Mouse (Mus musculus) adrenal gland, adult 2 months (tissue): Measurements from ENCODE around the gene Slc22a5. TPM values are rescaled to one million over a fixed set of nuclear protein-coding genes. Genes with fewer than 3 reads are reported as not detected.
A peak's percentile ranks its signal among the peaks of the same experiment; 100 is the strongest.
"Not testable (repeated sequence)": the region's sequence is repeated elsewhere in the genome, so short reads cannot be mapped to it uniquely, and the experiment has no call there.

ENCODE experiments used
- DNase-seq: peaks from one replicate; pipeline ENCODE4 v3.0.0; 2021
- polyA plus RNA-seq: library from polyadenylated mRNA; depleted of rRNA; stranded (reverse); fragments of >200 nt; gene quantifications from 2 replicates; pipeline ENCODE4 v1.2.3, GENCODE M21; 2012
- total RNA-seq, 2 experiments: library from RNA; stranded (reverse); gene quantifications; 2 replicates each; pipeline ENCODE4 v1.2.3; 2021

The Slc22a5 gene
- total and polyA plus RNA-seq, 3 experiments = 38.8 to 41.9 (median 39.3) TPM

- no peak for DNase-seq
Observed at GRCm38 (mm10) chr11:53889091-53889645, 2.3 kb downstream of the Slc22a5 start.

- DNase-seq = no peak
Observed at GRCm38 (mm10) chr11:53888242-53888641, 3.2 kb downstream of the Slc22a5 start.

DNA sequence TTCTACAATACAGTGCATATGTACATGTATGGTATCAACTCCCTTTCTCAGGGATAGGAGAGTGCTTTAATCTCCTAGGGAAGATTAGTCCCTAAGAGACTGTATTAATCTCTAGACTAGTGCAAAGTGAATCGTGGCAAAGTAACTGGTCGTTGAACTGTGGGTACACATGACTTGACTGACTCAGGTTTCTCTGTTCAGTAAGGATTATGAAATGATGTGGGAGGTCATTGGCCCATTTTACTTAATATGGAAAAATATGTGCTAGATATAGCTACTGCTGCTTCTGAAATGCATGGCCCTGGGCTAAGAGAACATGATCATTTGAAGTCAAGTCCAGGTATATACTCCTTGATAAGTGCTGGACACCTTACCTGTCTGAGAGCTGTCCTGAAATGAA lies 8.2 kb downstream of the Slc22a5 start:
- no peak for DNase-seq

DNA sequence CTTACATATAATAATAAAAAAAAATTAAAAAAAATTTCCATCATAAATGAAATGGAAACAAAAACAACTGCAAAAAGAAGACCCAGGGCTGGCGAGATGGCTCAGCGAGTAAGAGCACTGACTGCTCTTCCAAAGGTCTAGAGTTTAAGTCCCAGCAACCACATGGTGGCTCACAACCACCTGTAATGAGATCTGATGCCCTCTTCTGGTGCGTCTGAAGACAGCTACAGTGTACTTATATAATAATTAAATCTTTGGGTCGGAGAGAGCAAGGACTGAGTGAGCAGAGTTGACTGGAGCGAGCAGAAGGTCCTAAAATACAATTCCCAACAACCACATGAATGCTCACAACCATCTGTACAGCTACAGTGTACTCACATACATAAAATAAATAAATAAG lies 13.4 kb downstream of the Slc22a5 start:
- DNase-seq = not testable (repeated sequence)

- DNase-seq = no peak
Observed at GRCm38 (mm10) chr11:53876488-53876887, 15.0 kb downstream of the Slc22a5 start.

GRCm38 (mm10) chr11:53874706-53875105 lies 16.8 kb downstream of the Slc22a5 start:
- no peak for DNase-seq

GRCm38 (mm10) chr11:53873909-53874704 lies 17.4 kb downstream of the Slc22a5 start:
- DNase-seq = not testable (repeated sequence)

DNA sequence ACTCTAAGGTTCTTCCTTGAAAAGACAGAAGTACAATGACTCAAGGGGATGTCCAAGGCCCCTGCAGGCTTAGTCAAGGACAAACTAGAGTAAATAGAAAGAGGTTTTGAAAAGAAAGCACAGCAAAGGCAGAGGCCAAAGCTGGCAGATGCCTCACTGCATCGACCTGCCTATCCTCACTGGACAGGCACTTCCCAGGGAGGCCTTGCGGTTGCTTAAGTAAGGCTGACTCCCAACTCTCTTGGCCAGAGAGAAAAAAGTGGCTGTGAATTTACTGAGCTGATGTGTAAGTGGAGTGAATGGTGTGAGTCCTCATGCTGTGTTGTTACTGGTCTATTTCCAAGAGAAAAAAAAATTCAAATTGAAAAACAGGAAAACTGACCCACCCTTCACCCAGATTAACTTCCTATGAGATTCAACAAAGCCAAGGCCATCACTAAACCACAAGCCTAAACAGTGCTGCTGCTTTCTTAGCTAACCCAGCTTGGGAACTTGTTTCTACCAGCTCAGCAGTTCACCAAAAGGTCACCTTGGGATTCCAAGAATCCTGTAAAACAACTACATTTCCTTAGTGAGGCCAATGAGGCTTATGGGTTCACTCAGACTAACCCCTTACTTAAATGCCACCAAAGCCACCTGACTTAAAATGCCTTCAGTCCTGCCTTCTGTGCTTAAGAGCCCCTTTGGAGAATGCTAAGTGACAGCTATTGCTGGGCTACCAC lies 19.5 kb downstream of the Slc22a5 start:
- DNase-seq = peak; percentile 69

GRCm38 (mm10) chr11:53869172-53869571 lies 22.3 kb downstream of the Slc22a5 start:
- no peak for DNase-seq

DNA sequence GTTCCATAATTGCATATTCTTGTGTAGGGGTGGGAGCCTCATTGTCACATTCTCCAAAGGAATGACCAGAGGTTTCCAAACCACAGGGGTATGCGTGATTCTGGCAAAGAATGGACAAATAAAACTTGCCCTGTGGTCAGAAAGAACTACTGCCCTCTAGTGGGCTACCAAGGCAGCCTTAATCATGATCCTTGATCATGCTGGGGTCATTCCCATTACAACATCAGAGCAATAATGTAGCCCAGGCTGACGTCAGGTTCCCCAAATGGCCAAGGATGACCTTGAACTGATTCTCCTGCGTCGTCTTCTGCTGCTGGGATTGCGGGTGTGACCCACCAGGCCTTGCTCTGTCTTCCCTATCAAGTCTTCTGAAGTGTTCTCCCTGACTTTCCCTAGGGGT lies 23.1 kb downstream of the Slc22a5 start:
- not testable (repeated sequence) for DNase-seq

- DNase-seq = not testable (repeated sequence)
Observed at GRCm38 (mm10) chr11:53864724-53865310, 26.6 kb downstream of the Slc22a5 start.

GRCm38 (mm10) chr11:53860944-53861343 lies 30.5 kb downstream of the Slc22a5 start:
- not testable (repeated sequence) for DNase-seq

- DNase-seq = peak; percentile 81
Observed at GRCm38 (mm10) chr11:53858761-53859580, 32.5 kb downstream of the Slc22a5 start, which contains the start of gene Gm12216. Gene Gm12216, minus strand, starts transcription at chr11:53859256.

DNA sequence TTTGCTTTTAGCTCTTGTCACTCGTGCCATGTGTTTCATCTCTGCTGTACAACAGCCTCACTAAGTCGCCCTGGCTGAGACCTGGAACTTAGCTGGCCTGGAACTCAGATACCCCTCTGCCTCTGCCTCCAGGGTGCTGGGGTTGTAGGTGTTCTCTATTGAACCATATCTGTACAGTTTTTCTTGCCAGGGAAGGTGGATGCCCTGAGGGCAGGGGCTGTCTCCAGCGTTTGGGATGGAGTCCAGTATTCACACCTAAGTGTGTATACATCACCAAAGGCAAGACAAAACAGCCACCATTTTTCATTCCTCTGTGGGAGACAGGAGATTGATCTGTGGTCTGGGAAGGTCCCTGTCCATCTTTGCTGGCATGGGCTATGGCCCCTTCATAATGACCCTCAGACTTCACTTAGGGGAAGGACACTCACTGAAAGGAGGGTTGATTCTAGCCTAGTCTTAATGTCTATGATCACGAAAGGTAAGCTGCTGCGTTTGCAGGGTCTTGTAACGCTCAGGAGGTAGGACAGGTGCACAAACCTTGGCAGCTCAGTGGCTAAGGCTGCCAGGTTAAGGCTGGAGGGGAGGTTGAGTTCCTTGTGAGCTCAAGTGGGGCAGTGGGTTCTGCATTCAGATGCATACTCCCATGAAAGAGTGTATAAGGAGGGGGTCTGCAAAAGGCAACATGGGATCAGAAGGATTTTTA lies 33.3 kb downstream of the Slc22a5 start:
- no peak for DNase-seq

DNA sequence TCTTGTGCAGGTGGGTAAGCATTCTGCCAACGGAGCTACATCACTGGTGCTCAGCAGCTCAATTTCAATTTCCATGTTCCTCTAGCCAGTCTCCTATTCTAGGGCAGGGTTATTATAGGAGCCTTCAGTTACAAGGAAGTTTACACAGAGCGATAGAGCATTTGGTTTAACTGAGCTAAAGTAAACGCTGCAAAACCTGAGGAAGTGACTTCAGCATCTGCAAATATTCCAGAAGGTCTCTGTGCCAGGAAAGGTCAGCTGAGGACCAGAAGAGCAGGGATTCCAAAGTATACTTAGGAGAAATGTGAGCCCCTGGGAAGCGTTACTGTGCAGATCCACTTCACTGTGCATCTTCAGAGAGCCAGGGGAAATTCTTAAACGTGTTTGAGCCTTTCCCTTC lies 37.8 kb downstream of the Slc22a5 start:
- no peak for DNase-seq

DNA sequence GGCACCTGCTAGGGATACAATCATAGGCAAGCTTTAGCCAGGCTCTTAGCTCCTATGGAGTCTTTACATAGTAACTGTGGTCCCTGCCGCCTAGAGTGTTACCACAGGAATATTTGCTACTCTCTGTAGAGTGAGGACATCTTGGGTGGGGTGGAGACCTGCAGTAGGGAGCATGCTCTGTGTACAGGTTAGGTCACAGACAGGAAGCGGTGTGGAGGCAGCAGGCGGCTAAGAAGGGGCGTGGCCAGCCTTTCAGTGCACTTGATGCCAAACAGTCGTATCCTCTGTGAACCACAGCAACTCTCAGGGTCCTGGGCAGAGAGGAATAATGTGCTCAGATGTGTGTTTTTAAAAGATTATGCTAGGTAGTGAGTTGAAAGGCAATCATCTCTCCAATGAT lies 39.7 kb downstream of the Slc22a5 start:
- no peak for DNase-seq

- peak; percentile 85 for DNase-seq
Observed at GRCm38 (mm10) chr11:53849588-53850320, 41.7 kb downstream of the Slc22a5 start.

- no peak for DNase-seq
Observed at GRCm38 (mm10) chr11:53845680-53846079, 45.8 kb downstream of the Slc22a5 start.

DNA sequence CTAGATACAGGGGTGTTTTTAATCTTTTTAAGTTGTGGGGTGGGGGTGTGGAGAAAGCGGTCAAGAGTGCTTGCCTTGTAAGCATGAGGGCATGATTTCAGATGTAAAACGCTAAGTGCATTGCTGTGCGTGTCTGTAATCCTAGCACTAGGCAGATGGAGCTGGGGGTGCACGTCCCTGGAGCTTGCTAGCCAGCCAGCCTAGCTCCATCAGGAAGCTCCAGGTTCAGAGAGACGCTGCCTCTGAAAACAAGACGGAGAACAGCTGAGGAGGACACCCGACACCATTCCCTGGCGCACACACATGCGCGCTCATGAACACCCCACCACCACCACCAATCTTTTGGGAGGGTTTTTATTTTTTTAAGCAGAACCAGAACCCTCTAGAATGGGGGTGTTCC lies 48.4 kb downstream of the Slc22a5 start:
- DNase-seq = no peak

DNA sequence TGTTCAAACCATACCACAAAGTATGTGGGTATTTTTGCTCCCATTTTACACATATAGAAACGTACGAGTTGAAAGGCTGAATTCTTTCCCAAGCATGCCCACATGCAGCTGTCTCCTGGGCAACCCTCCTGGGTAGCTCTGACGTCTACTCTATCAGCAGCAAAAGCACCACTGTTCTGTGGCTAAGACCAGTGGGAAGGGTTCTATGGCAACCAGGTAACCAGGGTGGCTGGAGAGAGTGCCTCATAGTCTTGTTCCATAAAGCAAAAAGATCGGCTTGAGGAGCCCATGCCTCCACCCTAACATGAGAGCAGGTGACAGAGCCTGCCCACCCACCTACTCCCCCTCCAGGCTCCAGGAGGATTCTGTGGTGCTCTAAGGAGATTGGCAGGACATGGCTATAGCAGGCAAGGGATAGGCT lies 49.3 kb downstream of the Slc22a5 start:
- DNase-seq = no peak
